Mouse (Mus musculus) regulatory T cell (primary cell): ENCODE data around the gene Foxf2.

Source experiments
- in situ Hi-C: fragments of 300-600 bp; cut with MboI, MseI; formaldehyde crosslinking; loops from one replicate; pipeline ENCODE4 v1.15.1; 2025; ENCODE audit warnings: high pct_unique_total_duplicates

Foxf2 gene

DNA sequence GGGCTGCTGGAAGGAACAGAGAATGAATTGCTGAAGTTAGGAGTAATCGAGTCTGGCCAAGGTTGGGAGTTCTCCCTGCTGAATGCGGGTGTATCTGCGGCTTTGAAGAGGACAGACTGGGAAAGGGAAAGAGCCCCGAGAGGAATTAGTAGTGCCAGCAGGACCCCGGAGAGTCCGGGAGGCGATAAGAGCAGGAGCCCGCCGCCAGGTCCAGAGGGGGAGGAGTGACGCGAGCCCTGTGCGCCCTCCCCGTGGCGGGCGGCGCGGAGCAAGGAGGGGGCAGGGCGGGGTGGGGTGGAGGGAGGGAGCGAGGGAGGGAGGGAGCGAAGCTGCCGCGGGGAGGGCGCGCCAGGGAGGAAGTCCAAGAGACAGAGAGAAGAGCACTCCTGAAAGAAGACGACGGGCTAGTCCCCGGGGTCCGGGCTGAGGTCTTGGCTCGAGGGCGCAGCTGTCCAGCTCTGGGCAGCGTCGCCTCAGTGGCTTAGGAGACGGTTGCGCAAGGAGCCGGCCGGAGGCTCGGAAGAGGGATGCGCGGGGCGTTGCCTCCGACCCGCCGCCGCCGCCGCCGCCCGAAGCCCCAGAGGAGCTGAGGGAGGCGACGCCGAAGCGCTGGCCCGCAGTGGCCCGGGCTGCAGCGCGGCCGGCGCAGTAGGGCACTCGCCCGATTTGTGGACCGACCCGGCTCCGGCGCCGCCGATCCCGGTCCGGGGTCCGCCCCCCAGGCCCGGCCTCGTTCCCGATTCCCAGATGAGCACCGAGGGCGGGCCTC is at the start of gene Foxf2:
Gene Foxf2 (plus strand): TSS at position 484 of the 769 bp plus-strand sequence.
- in situ Hi-C loops: no loop called here

DNA sequence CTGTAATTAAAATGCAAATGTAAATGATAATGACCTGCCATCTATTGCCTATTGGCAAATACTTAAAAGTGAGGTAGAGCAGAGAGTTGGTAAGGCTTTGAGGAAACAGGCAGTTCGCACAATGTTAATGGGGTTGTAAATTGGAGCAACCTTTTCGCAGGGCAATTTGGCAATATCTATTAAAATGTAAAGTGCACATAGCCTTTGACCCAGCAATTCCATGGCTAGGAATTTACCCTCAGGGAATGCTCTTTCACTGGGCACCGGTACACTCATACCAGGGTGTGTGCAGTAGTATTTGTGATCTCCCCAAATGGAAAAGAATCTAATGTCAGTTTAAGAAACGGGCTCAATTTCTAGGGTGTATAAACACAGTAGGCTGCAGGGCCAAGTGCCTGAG is 48.9 kb upstream of the Foxf2 start:
- in situ Hi-C loops: no loop called here

- in situ Hi-C loops: no loop called here
These were observed 48.0 kb upstream of the Foxf2 start for GRCm38 (mm10) chr13:31577576-31577975.

GRCm38 (mm10) chr13:31578389-31578788 is 47.2 kb upstream of the Foxf2 start:
- in situ Hi-C loops: no loop called here

- in situ Hi-C loops: no loop called here
These were observed 45.8 kb upstream of the Foxf2 start for GRCm38 (mm10) chr13:31579866-31580265.

DNA sequence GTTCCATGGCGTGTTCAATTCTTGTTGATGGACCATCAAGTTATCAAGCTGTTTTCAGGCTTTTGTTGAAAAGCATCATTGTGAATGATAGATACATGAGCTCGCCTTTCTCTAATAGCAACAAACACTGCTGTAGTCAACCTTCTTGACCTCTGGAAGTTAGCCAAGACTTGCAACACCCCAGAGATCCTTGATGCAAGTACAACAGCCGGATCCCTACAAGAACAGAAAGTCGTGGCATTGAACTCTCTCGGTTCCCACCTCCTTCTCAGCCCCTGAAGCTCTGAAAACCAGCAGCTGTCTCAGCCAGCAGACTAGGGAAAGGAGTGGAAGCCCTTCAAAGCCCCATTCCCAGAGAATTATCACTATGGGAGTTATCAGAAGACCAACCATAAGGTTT is 38.3 kb upstream of the Foxf2 start:
- in situ Hi-C loops: no loop called here

DNA sequence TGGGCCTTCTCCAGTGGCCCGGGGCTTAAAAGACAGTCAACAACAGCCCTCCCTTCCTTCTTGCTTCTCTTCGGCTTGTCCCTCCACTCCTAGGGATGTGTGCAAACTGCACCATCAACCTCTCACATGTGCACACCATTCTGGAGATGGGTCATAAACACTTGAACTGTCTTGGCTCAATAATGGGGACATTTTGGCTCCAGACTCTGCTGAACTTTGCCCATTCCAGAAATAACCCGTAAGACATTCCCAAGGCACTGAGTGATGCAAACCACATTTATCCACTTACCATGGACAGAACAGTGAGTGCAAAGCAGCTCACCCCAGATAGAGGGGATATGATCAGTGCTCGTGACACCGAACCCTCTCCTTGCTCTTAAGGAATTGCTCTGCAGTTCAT is 26.0 kb upstream of the Foxf2 start:
- in situ Hi-C loops: no loop called here

GRCm38 (mm10) chr13:31603964-31604363 is 21.7 kb upstream of the Foxf2 start:
- in situ Hi-C loops: no loop called here

GRCm38 (mm10) chr13:31614724-31615465 is 10.7 kb upstream of the Foxf2 start:
- in situ Hi-C loops: loop anchor here (5.0 to 10.0 kb wide), 3 partner anchors 48 to 720 kb away; no protein-coding TSS in a partner anchor

DNA sequence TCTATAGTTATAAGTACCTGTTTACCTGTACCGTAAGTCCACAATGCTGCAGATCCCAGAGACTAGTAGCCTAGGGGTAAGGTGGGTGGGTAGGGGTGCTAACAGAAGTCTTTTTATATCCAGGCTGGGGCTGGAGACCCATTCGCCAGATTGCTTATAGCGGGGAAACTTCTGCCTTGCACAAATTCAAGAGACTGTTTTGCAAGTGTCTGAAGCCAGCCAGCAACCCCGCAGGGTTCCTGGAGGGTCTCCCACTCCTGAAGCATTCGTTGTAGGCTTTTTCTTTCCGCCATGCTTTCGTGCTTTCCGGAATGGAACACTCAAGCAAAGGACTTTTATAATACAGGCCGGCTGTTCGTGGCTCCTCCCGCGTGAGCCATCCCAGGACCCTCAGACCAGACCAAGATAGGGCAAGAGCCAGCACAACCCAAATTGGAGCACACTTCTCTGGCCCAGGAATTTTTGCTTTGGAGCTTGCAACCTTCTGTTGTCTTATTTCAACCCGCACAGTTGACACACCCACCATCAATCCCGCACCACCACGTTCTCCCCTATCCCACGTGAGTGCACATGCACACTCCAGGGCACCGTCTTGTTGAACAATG is 10.0 kb upstream of the Foxf2 start:
- in situ Hi-C loops: loop anchor here (5.0 to 10.0 kb wide), 3 partner anchors 48 to 721 kb away; no protein-coding TSS in a partner anchor

GRCm38 (mm10) chr13:31618001-31618400 is 7.6 kb upstream of the Foxf2 start:
- in situ Hi-C loops: loop anchor here (5.0 to 10.0 kb wide), 3 partner anchors 51 to 723 kb away; no protein-coding TSS in a partner anchor

DNA sequence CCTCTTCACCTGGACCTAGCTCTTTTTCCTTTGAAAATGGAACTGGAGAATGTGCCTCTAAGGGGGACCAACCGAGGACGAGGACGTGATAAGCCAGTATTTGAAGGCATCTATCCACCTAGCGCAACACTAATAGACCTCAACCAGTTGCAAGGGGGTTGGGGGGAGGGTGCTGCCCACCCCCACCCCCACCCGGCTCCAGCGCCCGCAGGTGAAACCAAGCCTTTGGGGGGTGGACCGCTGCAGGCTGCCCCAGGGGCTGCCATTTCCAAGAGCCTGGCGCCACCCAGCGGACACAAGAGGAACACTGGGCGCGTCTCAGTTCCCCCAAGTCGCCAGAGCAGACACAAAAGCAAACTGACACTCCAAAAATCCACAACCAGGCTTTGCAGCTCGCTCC is 7.2 kb upstream of the Foxf2 start:
- in situ Hi-C loops: loop anchor here (5.0 to 10.0 kb wide), 3 partner anchors 51 to 724 kb away; no protein-coding TSS in a partner anchor

DNA sequence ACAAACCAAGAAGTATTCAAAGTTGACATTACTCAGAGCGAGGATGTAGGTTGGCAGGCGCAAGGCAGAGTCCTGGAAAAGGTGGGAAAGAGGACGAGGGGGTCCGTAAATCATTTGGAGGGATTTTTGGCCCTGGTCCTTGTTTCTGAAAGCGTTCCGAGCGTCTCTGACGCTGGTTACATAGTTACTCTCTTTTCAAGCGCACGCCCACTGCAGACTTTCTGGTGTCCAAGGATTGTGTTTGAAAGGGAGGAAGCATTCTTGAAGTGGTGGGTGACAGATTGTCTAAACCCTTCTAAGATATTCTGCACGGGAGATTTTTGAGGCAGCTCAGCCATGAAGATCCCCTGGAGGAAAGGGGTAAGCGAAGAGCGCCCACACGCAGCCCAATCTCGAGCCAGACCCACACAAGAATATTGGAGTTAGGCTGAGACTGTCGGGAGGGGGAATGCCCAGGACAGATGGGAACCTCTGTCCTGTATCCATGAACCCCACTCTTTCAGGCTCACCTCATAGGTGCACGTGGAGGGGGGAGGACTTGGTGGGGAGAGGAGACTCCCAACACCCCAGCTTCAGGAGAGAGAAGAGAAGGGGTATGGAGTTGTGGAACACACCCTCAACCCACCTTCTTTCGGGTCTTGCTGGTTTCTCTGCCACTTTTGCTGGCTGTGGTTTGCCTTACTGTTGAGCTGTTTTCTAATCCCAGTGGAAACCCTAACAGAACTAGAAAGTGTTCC is 6.5 kb upstream of the Foxf2 start:
- in situ Hi-C loops: loop anchor here (5.0 to 10.0 kb wide), 3 partner anchors 52 to 724 kb away; no protein-coding TSS in a partner anchor

GRCm38 (mm10) chr13:31619826-31620498 is 5.7 kb upstream of the Foxf2 start:
- in situ Hi-C loops: loop anchor here (5.0 to 10.0 kb wide), 3 partner anchors 53 to 725 kb away; no protein-coding TSS in a partner anchor

DNA sequence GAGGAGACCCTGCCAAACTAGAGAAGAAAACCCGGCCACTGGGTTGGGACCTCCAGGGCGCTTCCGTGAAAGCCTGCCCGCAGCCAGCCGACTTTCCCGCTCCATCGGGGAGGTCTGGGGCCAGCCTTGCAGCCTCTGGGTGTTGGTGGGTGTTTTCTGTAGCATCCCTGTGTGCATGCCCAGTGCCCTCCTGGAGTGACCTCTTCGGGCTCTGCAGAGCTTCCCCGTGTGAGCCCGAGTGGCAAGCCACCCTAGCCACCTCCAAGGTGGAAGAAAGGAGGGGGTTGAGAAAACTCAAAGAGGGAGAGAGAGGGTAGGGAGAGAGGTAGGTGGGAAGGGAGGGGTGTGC is 5.1 kb upstream of the Foxf2 start:
- in situ Hi-C loops: no loop called here

GRCm38 (mm10) chr13:31620937-31621336 is 4.7 kb upstream of the Foxf2 start:
- in situ Hi-C loops: no loop called here

DNA sequence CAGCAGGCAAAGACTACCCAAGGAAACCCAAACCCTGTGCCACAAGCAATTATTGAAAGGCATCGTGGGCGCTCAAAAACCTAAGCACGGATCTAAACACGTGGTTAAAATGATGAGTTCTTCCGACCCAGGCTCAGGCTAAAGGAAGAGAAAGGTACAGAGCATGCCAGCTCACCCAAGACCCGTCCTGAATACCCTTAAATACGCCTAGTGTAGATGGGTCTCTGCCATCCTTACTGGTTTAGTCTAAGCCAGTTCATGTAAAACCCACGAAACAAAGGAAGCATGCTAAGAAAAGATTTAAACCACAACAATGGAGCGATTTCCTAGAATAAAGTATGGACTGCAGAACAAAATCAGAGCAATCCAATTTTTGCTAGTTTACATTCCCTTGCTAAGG is 3.9 kb upstream of the Foxf2 start:
- in situ Hi-C loops: no loop called here

GRCm38 (mm10) chr13:31622371-31622770 is 3.2 kb upstream of the Foxf2 start:
- in situ Hi-C loops: no loop called here

DNA sequence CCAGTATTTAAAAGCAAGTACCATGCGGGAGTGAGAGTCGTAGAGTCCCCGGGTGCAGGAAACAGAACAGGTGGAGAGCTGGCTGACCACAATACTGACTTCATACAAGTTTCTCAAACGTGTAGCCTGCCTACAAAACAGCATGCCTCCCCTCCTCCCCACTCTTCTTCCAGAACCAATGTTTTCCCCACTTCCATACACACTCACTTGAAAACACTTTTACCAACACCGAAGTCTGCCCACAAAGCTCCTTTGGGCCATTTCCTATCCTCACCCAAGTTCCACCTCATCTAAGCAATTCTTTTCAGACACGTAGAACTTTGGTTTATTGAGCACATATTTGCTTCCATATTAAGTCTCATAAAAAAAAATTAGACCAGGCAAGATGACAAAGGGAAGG is 2.3 kb upstream of the Foxf2 start:
- in situ Hi-C loops: no loop called here

DNA sequence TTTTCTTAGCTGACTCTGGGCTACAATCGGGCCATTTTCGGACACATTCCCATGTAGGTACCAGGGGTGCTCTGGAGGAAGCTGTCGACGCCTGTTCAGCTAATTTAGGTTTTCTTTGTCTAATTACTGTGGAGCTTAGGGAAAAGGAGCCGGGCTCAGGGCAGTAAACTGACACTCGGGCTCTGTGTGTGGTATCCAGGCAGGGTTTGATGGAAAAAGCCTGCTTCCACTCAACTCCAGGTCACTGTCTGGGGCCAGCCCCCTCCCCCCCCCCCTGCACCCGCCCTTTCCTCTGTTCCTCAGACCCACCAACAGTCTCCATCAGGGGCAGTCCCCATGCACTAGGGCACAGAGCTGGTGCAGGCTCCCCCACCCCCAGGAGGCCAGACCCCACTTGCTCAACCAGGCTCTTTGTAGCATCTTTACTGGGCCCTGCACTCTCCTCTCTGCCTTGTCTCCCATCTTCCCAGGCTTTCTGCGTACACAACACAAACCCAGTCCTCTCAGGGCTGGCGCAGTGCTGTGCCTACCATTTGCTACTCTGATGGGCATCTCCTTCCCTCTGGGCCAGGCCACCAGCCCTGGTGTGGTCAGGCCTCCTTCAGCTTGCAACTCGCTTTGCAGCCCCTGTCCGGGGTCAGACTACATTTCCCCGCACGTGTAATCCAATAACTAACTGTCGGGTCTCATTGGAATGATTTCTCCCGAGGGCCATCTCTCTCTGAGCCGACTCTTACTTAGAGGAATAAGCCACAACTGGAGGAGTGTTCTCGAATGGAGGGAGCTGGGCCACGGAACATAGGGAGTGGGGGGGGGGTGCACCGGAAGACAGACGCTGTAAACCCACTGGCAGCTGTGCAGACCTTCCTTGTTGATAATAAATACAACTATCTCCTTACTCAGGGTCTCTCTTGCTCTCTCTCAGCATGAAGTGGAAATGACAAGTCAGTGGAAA is 1.4 kb upstream of the Foxf2 start:
- in situ Hi-C loops: no loop called here
